In genomic region chr9:75434172-75434793, GRCm38 (mm10) we compare ENCODE assay signal across 8 mouse cellular contexts. TPM values are rescaled to one million over a fixed set of nuclear protein-coding genes. Genes with fewer than 3 reads are reported as not detected.
DNase-seq lines count a peak whose midpoint lies in the region; ATAC-seq and TF ChIP-seq lines count a peak whose summit lies in the region.

No protein-coding gene starts in this region.

- peak; percentile 77 to 82 for ATAC-seq in hematopoietic stem cell, adult 5-6 weeks (replicated peaks in 1 of 2; ENCODE audit: insufficient read depth in 1 of 2, low FRiP score in 2 of 2, low TSS enrichment in 1 of 2, low read depth in 1 of 2, poor library complexity in 2 of 2, severe bottlenecking in 2 of 2)
- peak; percentile 67 for ATAC-seq in megakaryocyte-erythroid progenitor cell, adult 5-6 weeks (replicated peaks; ENCODE audit: low FRiP score, low TSS enrichment, poor library complexity, severe bottlenecking)

- intact Hi-C loops in gastrocnemius, adult 2 months (cut with DNase I) = loop anchor here (2.0 kb wide), 1 partner anchor 23 kb away; the partner anchor contains the start of gene Mapk6

- H3K4me3 ChIP-seq in gastrocnemius, adult 2 months = no peak overlapping the region

- H3K27ac ChIP-seq in gastrocnemius, adult 2 months = peak overlapping the region; percentile 87

- TF ChIP-seq CTCF in gastrocnemius, adult 2 months (IDR thresholded peaks at IDR 0.05) = peak; percentile 54

- DNase-seq in gastrocnemius, adult 2 months = peak; percentile 51
- DNase-seq in gastrocnemius, adult 8-10 months (ENCODE audit: low spot score in 2 of 2) = no peak
- DNase-seq in ES-CJ7 (ENCODE audit: low read depth, low spot score) = peak; percentile 78
- peak; percentile 77 for DNase-seq in embryo, embryonic 10.5 days (ENCODE audit: low spot score)
- peak; percentile 38 for DNase-seq in layer of hippocampus, adult 9-11 months
- DNase-seq in thymus, postnatal 10 days (ENCODE audit: low spot score in 2 of 2) = peak; percentile 52 to 64

RNA-seq across cellular contexts. Expression of gene Leo1, which starts 7.0 kb away (rescaled TPM):
- total RNA-seq in gastrocnemius, adult 2 months (2021) = 10 to 100 TPM; 23.3 to 28.5 TPM
- 10 to 100 TPM; 14.8 to 23.2 (median 22.2) TPM for total RNA-seq in gastrocnemius, adult 8-10 months (2022)
- total RNA-seq in hematopoietic stem cell, adult 5-6 weeks (2017) = 44.0 and 54.1 TPM in 2 replicates
- 36.6 and 37.5 TPM in 2 replicates for total RNA-seq in megakaryocyte-erythroid progenitor cell, adult 5-6 weeks (2014; fragmentation: Nextera tagmentation)
- 76.8 and 84.1 TPM in 2 replicates for total RNA-seq in megakaryocyte-erythroid progenitor cell, adult 5-6 weeks (2017)

RNA-seq across cellular contexts. Expression of gene Mapk6, which starts 24.5 kb away (rescaled TPM):
- 10 to 100 TPM; 26.4 to 29.6 TPM for total RNA-seq in gastrocnemius, adult 2 months (2021)
- total RNA-seq in gastrocnemius, adult 8-10 months (2022) = 10 to 100 TPM; 28.5 to 36.0 (median 30.5) TPM
- total RNA-seq in hematopoietic stem cell, adult 5-6 weeks (2017) = 75.8 and 93.7 TPM in 2 replicates
- total RNA-seq in megakaryocyte-erythroid progenitor cell, adult 5-6 weeks (2014; fragmentation: Nextera tagmentation) = 28.6 and 30.0 TPM in 2 replicates
- total RNA-seq in megakaryocyte-erythroid progenitor cell, adult 5-6 weeks (2017) = 37.8 and 38.0 TPM in 2 replicates

Comparison
In these comparisons a context has a peak if more than half of its experiments do, and no peak if none do; other contexts are left out.
1. DNase-seq: peak in gastrocnemius, adult 2 months (single experiment), ES-CJ7 (single experiment), embryo, embryonic 10.5 days (single experiment), layer of hippocampus, adult 9-11 months (single experiment) and thymus, postnatal 10 days (2 of 2); none in gastrocnemius, adult 8-10 months (0 of 2).